Mouse (Mus musculus): ENCODE results near the gene Gm21560. TPM values are rescaled to one million over a fixed set of nuclear protein-coding genes. Genes with fewer than 3 reads are reported as not detected.

The Gm21560 gene
- polyA plus RNA-seq (2012; fragmentation: generic; extraction: Trizol): not detected

GRCm38 (mm10) chr14:6219192-6219591 is at the start of gene Gm21560:
Gm21560 (minus strand) TSS chr14:6219292.

Other genes with a start within 250 kb of the Gm21560 start
- not detected for gene Gm3453, start 240.2 kb downstream of the Gm21560 start, polyA plus RNA-seq (2012; fragmentation: generic; extraction: Trizol)
- not detected for gene Gm6337, start 161.0 kb downstream of the Gm21560 start, polyA plus RNA-seq (2012; fragmentation: generic; extraction: Trizol)
- not detected for gene Gm8206, start 125.3 kb downstream of the Gm21560 start, polyA plus RNA-seq (2012; fragmentation: generic; extraction: Trizol)
- under 1 TPM in 1 of 2 experiments, not detected in 1; 0.05 TPM for gene Gm3468, start 110.6 kb downstream of the Gm21560 start, polyA plus RNA-seq (2012; fragmentation: generic; extraction: Trizol)
- gene Gm3476, start 93.5 kb downstream of the Gm21560 start, polyA plus RNA-seq (2012; fragmentation: generic; extraction: Trizol): not detected
- not detected for gene Gm3411, start 68.0 kb upstream of the Gm21560 start, polyA plus RNA-seq (2012; fragmentation: generic; extraction: Trizol)
- not detected for gene Gm21103, start 85.6 kb upstream of the Gm21560 start, polyA plus RNA-seq (2012; fragmentation: generic; extraction: Trizol)
- not detected for gene Gm3618, start 124.4 kb upstream of the Gm21560 start, polyA plus RNA-seq (2012; fragmentation: generic; extraction: Trizol)
- gene Gm16440, start 171.0 kb upstream of the Gm21560 start, polyA plus RNA-seq (2012; fragmentation: generic; extraction: Trizol): not detected
- not detected for gene Gm3591, start 193.2 kb upstream of the Gm21560 start, polyA plus RNA-seq (2012; fragmentation: generic; extraction: Trizol)
- not detected for gene Gm3594, start 225.3 kb upstream of the Gm21560 start, polyA plus RNA-seq (2012; fragmentation: generic; extraction: Trizol)